Mouse (Mus musculus) natural killer cell, adult 2 months (primary cell): ENCODE measurements at regions not wholly inside any gene's neighbourhood (a gene's known extent, or its start where the extent isn't known, plus 50 kb on each side); places are given as distances from the start of the nearest gene placed in this dataset.
A peak's percentile ranks its signal among the peaks of the same experiment; 100 is the strongest.

Experiments used
- DNase-seq, 2 experiments: peaks; one replicate each; pipeline ENCODE4 v3.0.0; 2022; ENCODE audit warnings: low spot score in 2 of 2

- DNase-seq = no peak
These were observed 825.2 kb upstream of the Cntn5 start for GRCm38 (mm10) chr9:11729732-11730131.

- DNase-seq = no peak
These were observed 817.2 kb upstream of the Cntn5 start for GRCm38 (mm10) chr9:11721811-11722210.

GRCm38 (mm10) chr9:11704647-11705046 is 800.1 kb upstream of the Cntn5 start:
- DNase-seq = no peak

GRCm38 (mm10) chr9:11703150-11703549 is 798.6 kb upstream of the Cntn5 start:
- no peak for DNase-seq

GRCm38 (mm10) chr9:11693505-11693904 is 788.9 kb upstream of the Cntn5 start:
- DNase-seq = no peak

GRCm38 (mm10) chr9:11687101-11687500 is 782.5 kb upstream of the Cntn5 start:
- DNase-seq = no peak

GRCm38 (mm10) chr9:11671939-11672338 is 767.4 kb upstream of the Cntn5 start:
- no peak for DNase-seq

GRCm38 (mm10) chr9:11671243-11671642 is 766.7 kb upstream of the Cntn5 start:
- DNase-seq = no peak

GRCm38 (mm10) chr9:11629461-11629860 is 724.9 kb upstream of the Cntn5 start:
- DNase-seq = no peak

GRCm38 (mm10) chr9:11604381-11604780 is 699.8 kb upstream of the Cntn5 start:
- DNase-seq = no peak

- no peak for DNase-seq
These were observed 699.3 kb upstream of the Cntn5 start for GRCm38 (mm10) chr9:11603884-11604283.

- DNase-seq = no peak
These were observed 698.3 kb upstream of the Cntn5 start for GRCm38 (mm10) chr9:11602857-11603256.

- DNase-seq = no peak
These were observed 674.4 kb upstream of the Cntn5 start for GRCm38 (mm10) chr9:11579011-11579410.

- DNase-seq = no peak
These were observed 658.3 kb upstream of the Cntn5 start for GRCm38 (mm10) chr9:11562885-11563284.

- DNase-seq = no peak
These were observed 654.8 kb upstream of the Cntn5 start for GRCm38 (mm10) chr9:11559384-11559783.

GRCm38 (mm10) chr9:11513806-11514496 is 609.4 kb upstream of the Cntn5 start:
- peak in 1 of 2 experiments; percentile 5 for DNase-seq
